9 mouse cellular contexts compared by ENCODE assay signal in the genomic region with DNA sequence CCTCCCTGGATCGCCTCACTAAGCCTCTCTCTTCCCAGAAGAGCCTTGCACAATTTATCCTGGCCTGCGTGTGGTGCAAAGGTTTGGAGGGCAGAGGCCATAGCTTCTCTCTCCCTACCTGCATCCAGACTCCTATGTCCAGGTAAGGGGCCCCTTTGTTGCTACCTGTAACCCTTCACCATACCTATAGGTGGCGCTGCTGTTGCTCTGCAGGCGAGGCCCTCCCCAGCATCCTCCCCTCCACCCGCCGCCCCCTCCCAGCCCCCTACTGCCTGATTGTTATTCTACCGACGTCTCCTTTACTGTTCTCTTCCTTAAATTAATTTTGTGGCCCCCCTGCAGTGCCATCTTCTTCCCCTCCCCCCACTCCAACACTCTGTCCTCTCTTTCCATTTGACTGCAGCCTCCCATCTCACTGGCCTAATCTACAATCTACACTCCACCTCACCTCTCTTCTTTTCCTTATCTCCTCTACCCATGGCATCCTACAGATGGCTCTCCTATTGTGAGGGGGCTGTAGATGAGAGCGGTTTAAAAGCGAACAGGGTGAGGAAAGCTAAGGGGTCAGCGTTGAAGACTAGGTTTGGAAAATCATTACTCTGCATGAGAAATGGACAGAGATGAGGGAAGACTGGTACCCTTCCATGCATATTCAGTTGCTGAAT. TPM values are rescaled to one million over a fixed set of nuclear protein-coding genes. Genes with fewer than 3 reads are reported as not detected.
A peak's percentile ranks its signal among the peaks of the same experiment; 100 is the strongest.
DNase-seq lines count a peak whose midpoint lies in the region; TF ChIP-seq lines count a peak whose summit lies in the region.
"Had no signal": no experiment of that assay in that cellular context is flagged by ENCODE, and none has a peak within 500 bp of the region (broad histone marks: within the 10 kb centered on the region; RNA-seq: fewer than 3 reads in every experiment).

No protein-coding gene starts in this region.

- TF ChIP-seq POLR2A in lung, adult 2 months (IDR thresholded peaks at IDR 0.05; ENCODE audit: borderline replicate concordance, extremely low read depth, low read depth, low read length), result no peak
- no peak for TF ChIP-seq POLR2A in cerebellum, adult 2 months (IDR thresholded peaks at IDR 0.05; ENCODE audit: borderline replicate concordance, insufficient read depth, low read length)

- H3K4me1 ChIP-seq in lung, adult 2 months (ENCODE audit: control insufficient read depth, insufficient read depth, low read length), result no peaks in the 10 kb centered on the region
- H3K4me1 ChIP-seq in cerebellum, adult 2 months (ENCODE audit: control insufficient read depth, insufficient read depth, low read length), result peaks cover 29% of the 10 kb centered on the region; the same call in 1 of the 2 replicates

- TF ChIP-seq CTCF in lung, adult 2 months (IDR thresholded peaks at IDR 0.05; ENCODE audit: insufficient read depth, low read length), result no peak; the same call in 1 of the 2 replicates
- TF ChIP-seq CTCF in cerebellum, adult 2 months (IDR thresholded peaks at IDR 0.05; ENCODE audit: borderline replicate concordance, insufficient read depth, low read depth, low read length), result peak; percentile 65

- H3K27me3 ChIP-seq in cerebellum, adult 2 months (ENCODE audit: control insufficient read depth, insufficient read depth, low read length), result no peaks in the 10 kb centered on the region

- peak; percentile 25 for DNase-seq in lung, postnatal 10 days
- no peak for DNase-seq in lung, adult 2 months
- DNase-seq in cerebellum, adult 2 months, result peak; percentile 59 to 63
- peak; percentile 27 for DNase-seq in forelimb bud, embryonic 11.5 days (ENCODE audit: low read depth, low spot score)
- DNase-seq in mesoderm, embryonic 11.5 days (ENCODE audit: low read depth, low spot score), result peak; percentile 45
- DNase-seq in thymus, postnatal 4 days, result peak; percentile 66
- DNase-seq in kidney, postnatal 14 days, result no peak
- no peak for DNase-seq in urinary bladder, postnatal 10 days (ENCODE audit: low spot score)

- 18% methylated on average over 11 of the region's 11 CpGs for WGBS in lung, adult 2 months
- 15% methylated on average over 11 of the region's 11 CpGs for whole genome bisulfite sequencing in cerebellum, adult 2 months

- no peak overlapping the region for H3K4me3 ChIP-seq in lung, adult 2 months (replicated peaks; ENCODE audit: extremely low read depth, low read depth, low read length)
- H3K4me3 ChIP-seq in cerebellum, adult 2 months (replicated peaks; ENCODE audit: insufficient read depth, low read depth, low read length), result no peak overlapping the region
- H3K4me3 ChIP-seq: megakaryocyte, embryonic 14.5 days had no signal

- H3K27ac ChIP-seq in cerebellum, adult 2 months (ENCODE audit: insufficient read depth, low read length), result no peak overlapping the region; the same call in 1 of the 2 replicates

RNA-seq across cellular contexts. Expression of a gene that starts 13.9 kb away (rescaled TPM):
- 12.7 and 17.0 TPM in 2 replicates for polyA plus RNA-seq in lung, adult 2 months (2012; rRNA removed)
- 49.4 and 50.4 TPM in 2 replicates for polyA plus RNA-seq in cerebellum, adult 2 months (2012; rRNA removed)

RNA-seq across cellular contexts. Expression of a gene that starts 34.7 kb away (rescaled TPM):
- polyA plus RNA-seq in lung, adult 2 months (2012; rRNA removed), result 8.0 and 13.3 TPM in 2 replicates
- 4.4 and 6.9 TPM in 2 replicates for polyA plus RNA-seq in cerebellum, adult 2 months (2012; rRNA removed)

RNA-seq across cellular contexts. Expression of a gene that starts 52.4 kb away (rescaled TPM):
- polyA plus RNA-seq in lung, adult 2 months (2012; rRNA removed), result not detected in 2 replicates
- polyA plus RNA-seq in cerebellum, adult 2 months (2012; rRNA removed), result not detected in 2 replicates

Comparison
In these comparisons a context has a peak if more than half of its experiments do, and no peak if none do; other contexts are left out.
1. DNase-seq: peak in lung, postnatal 10 days (single experiment), cerebellum, adult 2 months (2 of 2), forelimb bud, embryonic 11.5 days (single experiment), mesoderm, embryonic 11.5 days (single experiment) and thymus, postnatal 4 days (single experiment); none in lung, adult 2 months (single experiment), kidney, postnatal 14 days (single experiment) and urinary bladder, postnatal 10 days (single experiment).